12 mouse cellular contexts compared by ENCODE assay signal in the genomic region with DNA sequence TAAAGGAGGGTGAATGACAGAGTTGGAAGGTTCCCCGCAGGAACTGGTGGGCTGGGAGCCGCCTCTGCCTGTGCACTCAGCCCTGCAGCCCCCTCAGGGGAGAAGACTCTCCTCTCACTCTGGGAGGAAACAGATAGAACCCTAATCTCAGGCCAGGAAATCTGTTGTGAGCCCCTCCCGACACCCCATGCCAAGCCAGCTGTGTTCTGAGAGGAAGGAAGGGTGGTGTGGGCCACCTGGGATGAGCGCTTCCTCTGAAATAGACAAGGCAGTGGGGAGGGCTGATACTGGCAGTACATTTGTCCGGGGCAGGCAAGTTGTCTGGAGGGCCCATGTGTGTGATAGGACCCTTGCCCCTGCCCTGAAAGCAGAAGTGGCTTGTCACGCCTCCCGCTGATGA. TPM values are rescaled to one million over a fixed set of nuclear protein-coding genes. Genes with fewer than 3 reads are reported as not detected.
A peak's percentile ranks its signal among the peaks of the same experiment; 100 is the strongest.
DNase-seq lines count a peak whose midpoint lies in the region; ATAC-seq and TF ChIP-seq lines count a peak whose summit lies in the region.
"Had no signal": no experiment of that assay in that cellular context is flagged by ENCODE, and none has a peak within 500 bp of the region (broad histone marks: within the 10 kb centered on the region; RNA-seq: fewer than 3 reads in every experiment).

No protein-coding gene starts in this region.

- H3K79me2 ChIP-seq in MEL (ENCODE audit: control insufficient read depth, insufficient read depth, low read length, poor library complexity): no peaks in the 10 kb centered on the region

- H3K36me3 ChIP-seq in heart, embryonic 10.5 days: no peaks in the 10 kb centered on the region
- no peaks in the 10 kb centered on the region for H3K36me3 ChIP-seq in MEL (ENCODE audit: control insufficient read depth in 1 of 2, insufficient read depth in 2 of 2, low read length in 2 of 2)
- H3K36me3 ChIP-seq in heart, embryonic 15.5 days: no peaks in the 10 kb centered on the region
- no peaks in the 10 kb centered on the region for H3K36me3 ChIP-seq in liver, embryonic 16.5 days (ENCODE audit: control insufficient read depth, insufficient read depth)
- H3K36me3 ChIP-seq: forebrain, embryonic 10.5 days had no signal

- H3K4me3 ChIP-seq in heart, embryonic 10.5 days: no peak overlapping the region
- H3K4me3 ChIP-seq in MEL (ENCODE audit: control insufficient read depth in 1 of 2, insufficient read depth in 1 of 2, low read depth in 2 of 2, low read length in 2 of 2): no peak overlapping the region
- H3K4me3 ChIP-seq in heart, embryonic 15.5 days: no peak overlapping the region
- no peak overlapping the region for H3K4me3 ChIP-seq in liver, embryonic 16.5 days (ENCODE audit: low read depth, low read length)
- no peak overlapping the region for H3K4me3 ChIP-seq in cerebellum, adult 2 months (replicated peaks; ENCODE audit: insufficient read depth, low read depth, low read length)
- H3K4me3 ChIP-seq: forebrain, embryonic 10.5 days had no signal

- TF ChIP-seq RAD21 in MEL (IDR thresholded peaks at IDR 0.05; ENCODE audit: low read depth, low read length): no peak

- TF ChIP-seq POLR2A in MEL (IDR thresholded peaks at IDR 0.05; ENCODE audit: control insufficient read depth in 1 of 2, insufficient read depth in 1 of 2, low read depth in 1 of 2, low read length in 2 of 2, poor library complexity in 1 of 2): no peak
- TF ChIP-seq POLR2A in cerebellum, adult 2 months (IDR thresholded peaks at IDR 0.05; ENCODE audit: borderline replicate concordance, insufficient read depth, low read length): no peak

- H3K4me1 ChIP-seq in heart, embryonic 10.5 days: peaks cover 14% of the 10 kb centered on the region; the same call in 1 of the 2 replicates
- peaks cover 0 to 11% of the 10 kb centered on the region in 2 experiments; a peak in 2 of 4 replicates for H3K4me1 ChIP-seq in MEL (ENCODE audit: control insufficient read depth in 1 of 2, insufficient read depth in 2 of 2, low read length in 2 of 2)
- H3K4me1 ChIP-seq in heart, embryonic 15.5 days (replicated peaks): peaks cover 9% of the 10 kb centered on the region
- H3K4me1 ChIP-seq in liver, embryonic 16.5 days (ENCODE audit: control insufficient read depth, low read depth, low read length): no peaks in the 10 kb centered on the region
- peaks cover 10% of the 10 kb centered on the region for H3K4me1 ChIP-seq in cerebellum, adult 2 months (ENCODE audit: control insufficient read depth, insufficient read depth, low read length)

- peaks cover 43% of the 10 kb centered on the region for H3K27me3 ChIP-seq in heart, embryonic 10.5 days (ENCODE audit: insufficient read depth, poor library complexity, severe bottlenecking)
- H3K27me3 ChIP-seq in MEL (ENCODE audit: control insufficient read depth in 1 of 2, insufficient read depth in 2 of 2, low read length in 2 of 2): no peaks in the 10 kb centered on the region; a peak in 1 of 4 replicates
- peaks cover under 1% of the 10 kb centered on the region; the same call in 1 of the 2 replicates for H3K27me3 ChIP-seq in heart, embryonic 15.5 days
- no peaks in the 10 kb centered on the region for H3K27me3 ChIP-seq in liver, embryonic 16.5 days (ENCODE audit: control insufficient read depth, insufficient read depth, low read depth, low read length)
- no peaks in the 10 kb centered on the region; the same call in 1 of the 2 replicates for H3K27me3 ChIP-seq in cerebellum, adult 2 months (ENCODE audit: control insufficient read depth, insufficient read depth, low read length)

- no peak overlapping the region for H3K4me2 ChIP-seq in heart, embryonic 15.5 days
- no peak overlapping the region for H3K4me2 ChIP-seq in liver, embryonic 16.5 days (ENCODE audit: low read depth, low read length)

- no peak overlapping the region for H3K27ac ChIP-seq in heart, embryonic 10.5 days
- H3K27ac ChIP-seq in MEL (ENCODE audit: control insufficient read depth, low read depth, low read length): no peak overlapping the region
- no peak overlapping the region for H3K27ac ChIP-seq in heart, embryonic 15.5 days
- H3K27ac ChIP-seq in liver, embryonic 16.5 days (ENCODE audit: low read length): no peak overlapping the region
- H3K27ac ChIP-seq in cerebellum, adult 2 months (ENCODE audit: insufficient read depth, low read length): no peak overlapping the region
- H3K27ac ChIP-seq: forebrain, embryonic 10.5 days; liver, embryonic 14.5 days had no signal

- no peaks in the 10 kb centered on the region for H3K9me3 ChIP-seq in heart, embryonic 10.5 days
- no peaks in the 10 kb centered on the region for H3K9me3 ChIP-seq in MEL (replicated peaks; ENCODE audit: insufficient read depth, low read length)
- no peaks in the 10 kb centered on the region for H3K9me3 ChIP-seq in heart, embryonic 15.5 days (replicated peaks)
- H3K9me3 ChIP-seq in liver, embryonic 16.5 days (replicated peaks; ENCODE audit: control insufficient read depth, low read length): no peaks in the 10 kb centered on the region
- H3K9me3 ChIP-seq: forebrain, embryonic 10.5 days had no signal

- peak; percentile 22 to 76; a peak in 2 of 4 replicates for TF ChIP-seq EP300 in MEL (IDR thresholded peaks at IDR 0.05; ENCODE audit: low read depth in 1 of 2, low read length in 2 of 2)

- H3K9ac ChIP-seq in MEL (ENCODE audit: control insufficient read depth, low read depth, low read length, poor library complexity, severe bottlenecking): no peak overlapping the region
- no peak overlapping the region for H3K9ac ChIP-seq in heart, embryonic 15.5 days
- no peak overlapping the region for H3K9ac ChIP-seq in liver, embryonic 16.5 days (ENCODE audit: low read depth, low read length)
- H3K9ac ChIP-seq: liver, embryonic 14.5 days had no signal

- ATAC-seq in heart, embryonic 15.5 days (replicated peaks; ENCODE audit: insufficient number of reproducible peaks, insufficient read depth, low FRiP score, low read depth): peak; percentile 37; the same call in 1 of the 2 replicates
- peak; percentile 41; the same call in 1 of the 2 replicates for ATAC-seq in liver, embryonic 16.5 days (ENCODE audit: low read depth)
- ATAC-seq: intestine, postnatal 0 days; Patski had no signal

- peak; percentile 24 to 67 for DNase-seq in heart, adult 18-20 months
- DNase-seq in heart, embryonic 10.5 days (ENCODE audit: low spot score): no peak
- DNase-seq in MEL (ENCODE audit: low read depth, low spot score): peak; percentile 64
- no peak for DNase-seq in adrenal gland, adult 18-20 months (ENCODE audit: low spot score in 2 of 2)
- no peak for DNase-seq in cerebellum, adult 2 months
- no peak for DNase-seq in cerebellum, adult 8-10 months

- 47% methylated on average over 7 of the region's 7 CpGs for WGBS in heart, embryonic 10.5 days
- 55% methylated on average over 7 of the region's 7 CpGs for WGBS in heart, embryonic 15.5 days
- WGBS in liver, embryonic 16.5 days (ENCODE audit: insufficient replicate concordance): 20% methylated on average over 7 of the region's 7 CpGs
- WGBS in cerebellum, adult 2 months: 56% methylated on average over 7 of the region's 7 CpGs

- TF ChIP-seq CTCF in MEL (IDR thresholded peaks at IDR 0.05 in 2 of 3, conservative IDR thresholded peaks at IDR 0.05 in 1 of 3; ENCODE audit: control insufficient read depth in 1 of 3, insufficient read depth in 1 of 3, low read depth in 2 of 3, low read length in 3 of 3, poor library complexity in 1 of 3, severe bottlenecking in 1 of 3): no peak
- TF ChIP-seq CTCF in cerebellum, adult 2 months (IDR thresholded peaks at IDR 0.05; ENCODE audit: borderline replicate concordance, insufficient read depth, low read depth, low read length): no peak

TF ChIP-seq in MEL, 35 proteins besides CTCF, POLR2A, EP300 and RAD21:
- TF ChIP-seq MYC (IDR thresholded peaks at IDR 0.05; ENCODE audit: low read depth, low read length) (no peak), TBP (IDR thresholded peaks at IDR 0.05; ENCODE audit: low read depth, low read length) (no peak), MYB (IDR thresholded peaks at IDR 0.05; ENCODE audit: low read depth, low read length) (no peak), JUND (IDR thresholded peaks at IDR 0.05; ENCODE audit: low read depth, low read length) (no peak), TCF12 (IDR thresholded peaks at IDR 0.05; ENCODE audit: low read depth, low read length) (peak; percentile 79), NELFE (IDR thresholded peaks at IDR 0.05; ENCODE audit: low read depth, low read length) (no peak), E2F4 (IDR thresholded peaks at IDR 0.05; ENCODE audit: borderline replicate concordance, low read depth, low read length) (no peak), TAL1 (IDR thresholded peaks at IDR 0.05; ENCODE audit: low read length) (peak; percentile 23; the same call in 1 of the 2 replicates), GABPA (IDR thresholded peaks at IDR 0.05; ENCODE audit: low read depth, low read length) (no peak), POLR2AphosphoS2 (IDR thresholded peaks at IDR 0.05; ENCODE audit: low read length) (no peak), MAX (IDR thresholded peaks at IDR 0.05; ENCODE audit: low read length) (no peak), POLR2AphosphoS5 (IDR thresholded peaks at IDR 0.05; ENCODE audit: borderline replicate concordance, low read depth, low read length) (no peak), SMC3 (IDR thresholded peaks at IDR 0.05; ENCODE audit: low read depth, low read length) (no peak), MXI1 (IDR thresholded peaks at IDR 0.05; ENCODE audit: low read depth, low read length) (no peak), RCOR1 (IDR thresholded peaks at IDR 0.05; ENCODE audit: low read depth, low read length) (peak; percentile 61; the same call in 1 of the 2 replicates), ETS1 (IDR thresholded peaks at IDR 0.05; ENCODE audit: low read depth, low read length) (peak; percentile 41), ZC3H11A (IDR thresholded peaks at IDR 0.05; ENCODE audit: low read depth, low read length) (no peak), CHD2 (IDR thresholded peaks at IDR 0.05; ENCODE audit: low read length) (no peak), USF2 (IDR thresholded peaks at IDR 0.05; ENCODE audit: borderline replicate concordance in 1 of 2, insufficient read depth in 1 of 2, low read depth in 1 of 2, low read length in 2 of 2) (no peak)

RNA-seq across cellular contexts. Expression of a gene that starts 18.5 kb away (rescaled TPM):
- 10 to 100 TPM; 70.0 to 74.0 TPM for total RNA-seq in heart, adult 18-20 months (2021)
- 56.8 and 65.1 TPM in 2 replicates for polyA plus RNA-seq in heart, embryonic 10.5 days (2016; fragmentation: Nextera tagmentation; extraction: Ambion mirVana)
- 67.7 and 89.0 TPM in 2 replicates for total RNA-seq in MEL (2012; rRNA removed)
- polyA plus RNA-seq in MEL (2012; ENCODE audit: insufficient read depth in 1 of 2, insufficient read length in 2 of 2, low read depth in 1 of 2, low replicate concordance in 2 of 2, missing spikeins in 1 of 2): 100 to 1,000 TPM in 1 of 2 experiments, 10 to 100 TPM in 1; 40.0 to 192 TPM
- 63.6 and 69.1 TPM in 2 replicates for polyA plus RNA-seq in heart, embryonic 15.5 days (2015; fragmentation: Nextera tagmentation; extraction: Ambion mirVana)
- 23.7 and 23.8 TPM in 2 replicates for polyA plus RNA-seq in liver, embryonic 16.5 days (2015; fragmentation: Nextera tagmentation; extraction: Ambion mirVana)
- 10 to 100 TPM; 56.0 to 67.1 TPM for total RNA-seq in adrenal gland, adult 18-20 months (2021)
- polyA plus RNA-seq in cerebellum, adult 2 months (2012; rRNA removed): 69.8 and 70.0 TPM in 2 replicates

Comparison
In these comparisons a context has a peak if more than half of its experiments do, and no peak if none do; other contexts are left out.
1. DNase-seq: peak in heart, adult 18-20 months (2 of 2) and MEL (single experiment); none in heart, embryonic 10.5 days (single experiment), adrenal gland, adult 18-20 months (0 of 2), cerebellum, adult 2 months (0 of 2) and cerebellum, adult 8-10 months (single experiment).